Mouse (Mus musculus) neural tube, embryonic 13.5 days (tissue): ENCODE results near the gene Nptxr. TPM values are rescaled to one million over a fixed set of nuclear protein-coding genes. Genes with fewer than 3 reads are reported as not detected.
"Not testable (repeated sequence)": the region's sequence is repeated elsewhere in the genome, so short reads cannot be mapped to it uniquely, and the experiment has no call there.

Experiments used
- ATAC-seq: fragments of 200-750 bp; cut with Nextera tagmentation; 2 replicates; pipeline ENCODE4 v1.8.0; 2017; ENCODE audit warnings: low read depth, mild to moderate bottlenecking, moderate TSS enrichment, moderate library complexity
- H3K27ac ChIP-seq: fragments of 300-500 bp; sonication (generic); replicated peaks from 2 replicates; pipeline ENCODE4 v1.5.1; 2015; ENCODE audit warnings: moderate library complexity, mild to moderate bottlenecking, inconsistent platforms
- H3K27me3 ChIP-seq: fragments of 300-500 bp; sonication (generic); 2 replicates; pipeline ENCODE4 v1.6.1; 2015; ENCODE audit warnings: mild to moderate bottlenecking, inconsistent platforms
- H3K36me3 ChIP-seq: fragments of 300-500 bp; sonication (generic); 2 replicates; pipeline ENCODE4 v1.6.1; 2015; ENCODE audit warnings: mild to moderate bottlenecking, inconsistent platforms
- H3K4me1 ChIP-seq: fragments of 300-500 bp; sonication (generic); replicated peaks from 2 replicates; pipeline ENCODE4 v1.6.1; 2015; ENCODE audit warnings: inconsistent platforms
- H3K4me2 ChIP-seq: fragments of 300-500 bp; sonication (generic); 2 replicates; pipeline ENCODE4 v1.6.1; 2015; ENCODE audit warnings: inconsistent platforms, mild to moderate bottlenecking, moderate library complexity
- H3K4me3 ChIP-seq: fragments of 300-500 bp; sonication (generic); 2 replicates; pipeline ENCODE4 v1.5.1; 2015; ENCODE audit warnings: mild to moderate bottlenecking, inconsistent platforms
- H3K9ac ChIP-seq: fragments of 300-500 bp; sonication (generic); 2 replicates; pipeline ENCODE4 v1.6.1; 2015; ENCODE audit warnings: moderate library complexity, mild to moderate bottlenecking, inconsistent platforms
- H3K9me3 ChIP-seq: fragments of 300-500 bp; sonication (generic); 2 replicates; pipeline ENCODE4 v1.6.1; 2016; ENCODE audit warnings: inconsistent platforms
- WGBS: fragments of 180-500 bp; shearing (Covaris S2); methylation state at CpG from one replicate; pipeline ENCODE4 v1.1.7; 2015; 5-methylcytosine and 5-hydroxymethylcytosine counted together
- polyA plus RNA-seq: library from polyadenylated mRNA; unstranded; fragments of >200 nt; fragmentation: Nextera tagmentation; extraction: Ambion mirVana; gene quantifications from 2 replicates; pipeline ENCODE4 v1.2.1, GENCODE M21; 2015

The Nptxr gene
- polyA plus RNA-seq, 1 experiment from 2014 or later = 22.1 TPM

- not testable (repeated sequence) for H3K27ac ChIP-seq, H3K4me2 ChIP-seq, ATAC-seq, H3K9ac ChIP-seq, H3K4me3 ChIP-seq, H3K4me1 ChIP-seq, H3K36me3 ChIP-seq, H3K9me3 ChIP-seq
- H3K27me3 ChIP-seq = peaks cover 17% of the 10 kb centered on the region
- 85% methylated on average over 2 of the region's 2 CpGs for WGBS
Measured at GRCm38 (mm10) chr15:79812840-79813239, 8.3 kb upstream of the Nptxr start.

- no peaks in the 10 kb centered on the region for H3K36me3 ChIP-seq
- peaks cover 36% of the 10 kb centered on the region for H3K27me3 ChIP-seq
- H3K4me3 ChIP-seq = no peak overlapping the region
- H3K9me3 ChIP-seq = no peaks in the 10 kb centered on the region
- no peak for ATAC-seq
- H3K4me1 ChIP-seq = no peaks in the 10 kb centered on the region
- no peak overlapping the region for H3K9ac ChIP-seq
- WGBS = 75% methylated on average over 4 of the region's 4 CpGs
- H3K4me2 ChIP-seq = no peak overlapping the region
- H3K27ac ChIP-seq = no peak overlapping the region
Measured at GRCm38 (mm10) chr15:79810997-79811396, 6.4 kb upstream of the Nptxr start.

GRCm38 (mm10) chr15:79810061-79810460 is 5.5 kb upstream of the Nptxr start:
- Histone ChIP-seq H3K27me3 (peaks cover 45% of the 10 kb centered on the region), H3K36me3 (no peaks in the 10 kb centered on the region), H3K4me3 (no peak overlapping the region), H3K9me3 (no peaks in the 10 kb centered on the region), H3K27ac (no peak overlapping the region), H3K9ac (no peak overlapping the region), H3K4me1 (peaks cover 7% of the 10 kb centered on the region), H3K4me2 (no peak overlapping the region)
- 75% methylated on average over 3 of the region's 3 CpGs for WGBS
- ATAC-seq = no peak

- Histone ChIP-seq H3K4me1 (peaks cover 19% of the 10 kb centered on the region), H3K27ac (no peak overlapping the region), H3K9me3 (no peaks in the 10 kb centered on the region), H3K4me2 (no peak overlapping the region), H3K36me3 (no peaks in the 10 kb centered on the region), H3K4me3 (no peak overlapping the region), H3K27me3 (peaks cover 53% of the 10 kb centered on the region), H3K9ac (no peak overlapping the region)
- 62% methylated on average over 5 of the region's 5 CpGs for WGBS
- ATAC-seq = no peak
Measured at GRCm38 (mm10) chr15:79808658-79809057, 4.1 kb upstream of the Nptxr start.

GRCm38 (mm10) chr15:79808114-79808513 is 3.5 kb upstream of the Nptxr start:
- no peaks in the 10 kb centered on the region for H3K9me3 ChIP-seq
- peaks cover 58% of the 10 kb centered on the region for H3K27me3 ChIP-seq
- no peak overlapping the region for H3K27ac ChIP-seq
- no peaks in the 10 kb centered on the region for H3K36me3 ChIP-seq
- H3K4me2 ChIP-seq = no peak overlapping the region
- no peak overlapping the region for H3K4me3 ChIP-seq
- peaks cover 24% of the 10 kb centered on the region for H3K4me1 ChIP-seq
- ATAC-seq = no peak
- WGBS = 36% methylated on average over 5 of the region's 5 CpGs
- H3K9ac ChIP-seq = no peak overlapping the region

GRCm38 (mm10) chr15:79807050-79807449 is 2.5 kb upstream of the Nptxr start:
- no peak for ATAC-seq
- H3K36me3 ChIP-seq = no peaks in the 10 kb centered on the region
- H3K9me3 ChIP-seq = no peaks in the 10 kb centered on the region
- WGBS = 50% methylated on average over 1 of the region's 1 CpGs
- no peak overlapping the region for H3K27ac ChIP-seq
- peaks cover 27% of the 10 kb centered on the region for H3K4me1 ChIP-seq
- H3K27me3 ChIP-seq = peaks cover 69% of the 10 kb centered on the region
- H3K4me3 ChIP-seq = no peak overlapping the region
- H3K4me2 ChIP-seq = no peak overlapping the region
- no peak overlapping the region for H3K9ac ChIP-seq

- peaks cover 75% of the 10 kb centered on the region for H3K27me3 ChIP-seq
Measured at GRCm38 (mm10) chr15:79805246-79805645, 680 bp upstream of the Nptxr start.

GRCm38 (mm10) chr15:79803533-79804351 is 824 bp downstream of the Nptxr start:
- WGBS = 5% methylated on average over 74 of the region's 81 CpGs
- H3K4me1 ChIP-seq = peaks cover 36% of the 10 kb centered on the region
- peak overlapping the region; percentile 67 for H3K4me3 ChIP-seq
- H3K27me3 ChIP-seq = peaks cover 68% of the 10 kb centered on the region
- H3K4me2 ChIP-seq = peak overlapping the region; percentile 77
- H3K9ac ChIP-seq = peak overlapping the region; percentile 81
- no peaks in the 10 kb centered on the region for H3K36me3 ChIP-seq
- H3K9me3 ChIP-seq = no peaks in the 10 kb centered on the region
- peak overlapping the region; percentile 84 for H3K27ac ChIP-seq
- peak; percentile 65 for ATAC-seq

More at GRCm38 (mm10) chr15:79805246-79805645, 680 bp upstream of the Nptxr start:
- peak overlapping the region; percentile 81 for H3K9ac ChIP-seq
- ATAC-seq = no peak
- peak overlapping the region; percentile 67 for H3K4me3 ChIP-seq
- H3K9me3 ChIP-seq = no peaks in the 10 kb centered on the region
- peaks cover 36% of the 10 kb centered on the region for H3K4me1 ChIP-seq
- no peaks in the 10 kb centered on the region for H3K36me3 ChIP-seq
- H3K27ac ChIP-seq = peak overlapping the region; percentile 84
- H3K4me2 ChIP-seq = peak overlapping the region; percentile 77
- WGBS = 30% methylated on average over 8 of the region's 8 CpGs

GRCm38 (mm10) chr15:79802304-79802703 is 2.3 kb downstream of the Nptxr start:
- Histone ChIP-seq H3K36me3 (no peaks in the 10 kb centered on the region), H3K4me2 (no peak overlapping the region), H3K9me3 (no peaks in the 10 kb centered on the region), H3K4me3 (no peak overlapping the region), H3K27ac (no peak overlapping the region), H3K27me3 (peaks cover 63% of the 10 kb centered on the region), H3K4me1 (peaks cover 36% of the 10 kb centered on the region), H3K9ac (no peak overlapping the region)
- 61% methylated on average over 4 of the region's 4 CpGs for WGBS
- ATAC-seq = no peak

- Histone ChIP-seq H3K36me3 (no peaks in the 10 kb centered on the region), H3K4me3 (no peak overlapping the region), H3K27ac (no peak overlapping the region), H3K4me2 (no peak overlapping the region), H3K27me3 (peaks cover 57% of the 10 kb centered on the region), H3K9ac (no peak overlapping the region), H3K9me3 (no peaks in the 10 kb centered on the region), H3K4me1 (peaks cover 36% of the 10 kb centered on the region)
- no peak for ATAC-seq
- WGBS = 68% methylated on average over 2 of the region's 2 CpGs
Measured at GRCm38 (mm10) chr15:79801646-79802045, 2.9 kb downstream of the Nptxr start.

- ATAC-seq = no peak
- WGBS = 39% methylated on average over 11 of the region's 11 CpGs
Measured at GRCm38 (mm10) chr15:79800701-79801100, 3.9 kb downstream of the Nptxr start.

GRCm38 (mm10) chr15:79798591-79798990 is 6.0 kb downstream of the Nptxr start:
- H3K27ac ChIP-seq = no peak overlapping the region
- no peaks in the 10 kb centered on the region for H3K9me3 ChIP-seq
- peaks cover 21% of the 10 kb centered on the region for H3K4me1 ChIP-seq
- no peaks in the 10 kb centered on the region for H3K36me3 ChIP-seq
- ATAC-seq = no peak
- no peak overlapping the region for H3K4me3 ChIP-seq
- no peak overlapping the region for H3K9ac ChIP-seq
- 88% methylated on average over 10 of the region's 10 CpGs for WGBS
- no peak overlapping the region for H3K4me2 ChIP-seq
- H3K27me3 ChIP-seq = peaks cover 34% of the 10 kb centered on the region

More at GRCm38 (mm10) chr15:79800701-79801100, 3.9 kb downstream of the Nptxr start:
- H3K27ac ChIP-seq = 0 out of 2 replicates have a peak overlapping the region, but pooled peaks have one; percentile 13
- peaks cover 40% of the 10 kb centered on the region for H3K4me1 ChIP-seq
- H3K27me3 ChIP-seq = peaks cover 47% of the 10 kb centered on the region
- no peaks in the 10 kb centered on the region for H3K9me3 ChIP-seq
- H3K4me2 ChIP-seq = no peak overlapping the region
- H3K4me3 ChIP-seq = no peak overlapping the region
- no peak overlapping the region for H3K9ac ChIP-seq
- no peaks in the 10 kb centered on the region for H3K36me3 ChIP-seq
